Mouse (Mus musculus) forebrain, embryonic 11.5 days (tissue): ENCODE measurements around the gene Olfr202. TPM values are rescaled to one million over a fixed set of nuclear protein-coding genes. Genes with fewer than 3 reads are reported as not detected.
"Not testable (repeated sequence)": the region's sequence is repeated elsewhere in the genome, so short reads cannot be mapped to it uniquely, and the experiment has no call there.

Experiments
- ATAC-seq: fragments of 200-750 bp; cut with Nextera tagmentation; replicated peaks from 2 replicates; pipeline ENCODE4 v1.8.0; 2017; ENCODE audit warnings: moderate TSS enrichment; ENCODE audit not compliant: low FRiP score
- DNase-seq: peaks from one replicate; pipeline ENCODE4 v3.0.0-alpha.2; 2017; ENCODE audit warnings: low spot score
- H3K27ac ChIP-seq: fragments of 300-500 bp; sonication (generic); 2 replicates; pipeline ENCODE4 v1.5.1; 2014; ENCODE audit warnings: low read depth, low read length
- H3K27me3 ChIP-seq: fragments of 300-500 bp; sonication (generic); 2 replicates; pipeline ENCODE4 v1.6.1; 2014; ENCODE audit warnings: mild to moderate bottlenecking, low read length, mixed read lengths; ENCODE audit not compliant: control insufficient read depth, insufficient read depth
- H3K36me3 ChIP-seq: fragments of 300-500 bp; sonication (generic); 2 replicates; pipeline ENCODE4 v1.6.1; 2014; ENCODE audit warnings: mild to moderate bottlenecking, low read length, moderate library complexity, mixed read lengths; ENCODE audit not compliant: control insufficient read depth, insufficient read depth
- H3K4me1 ChIP-seq: fragments of 300-500 bp; sonication (generic); replicated peaks from 2 replicates; pipeline ENCODE4 v1.6.1; 2014; ENCODE audit warnings: low read length, mixed read lengths; ENCODE audit not compliant: control insufficient read depth, insufficient read depth
- H3K4me2 ChIP-seq: fragments of 300-500 bp; sonication (generic); 2 replicates; pipeline ENCODE4 v1.6.1; 2014; ENCODE audit warnings: low read depth, mild to moderate bottlenecking, low read length, moderate library complexity, mixed read lengths; ENCODE audit not compliant: severe bottlenecking
- H3K4me3 ChIP-seq: fragments of 300-500 bp; sonication (generic); 2 replicates; pipeline ENCODE4 v1.5.1; 2014; ENCODE audit warnings: low read depth, low read length
- H3K9ac ChIP-seq: fragments of 300-500 bp; sonication (generic); 2 replicates; pipeline ENCODE4 v1.6.1; 2014; ENCODE audit warnings: low read length
- H3K9me3 ChIP-seq: fragments of 300-500 bp; sonication (generic); 2 replicates; pipeline ENCODE4 v1.6.1; 2016; ENCODE audit warnings: low read length, mixed read lengths; ENCODE audit not compliant: control insufficient read depth
- WGBS: fragments of 180-500 bp; shearing (Covaris S2); extraction: QIAGEN DNeasy Blood & Tissue Kit; methylation state at CpG from one replicate; pipeline ENCODE4 v1.1.7; 2014; 5-methylcytosine and 5-hydroxymethylcytosine counted together
- polyA plus RNA-seq: library from polyadenylated mRNA; unstranded; fragments of >200 nt; fragmentation: Nextera tagmentation; extraction: Ambion mirVana; gene quantifications from 2 replicates; pipeline ENCODE4 v1.2.1, GENCODE M21; 2014

Gene Olfr202
- polyA plus RNA-seq: not detected in 2 replicates

DNA sequence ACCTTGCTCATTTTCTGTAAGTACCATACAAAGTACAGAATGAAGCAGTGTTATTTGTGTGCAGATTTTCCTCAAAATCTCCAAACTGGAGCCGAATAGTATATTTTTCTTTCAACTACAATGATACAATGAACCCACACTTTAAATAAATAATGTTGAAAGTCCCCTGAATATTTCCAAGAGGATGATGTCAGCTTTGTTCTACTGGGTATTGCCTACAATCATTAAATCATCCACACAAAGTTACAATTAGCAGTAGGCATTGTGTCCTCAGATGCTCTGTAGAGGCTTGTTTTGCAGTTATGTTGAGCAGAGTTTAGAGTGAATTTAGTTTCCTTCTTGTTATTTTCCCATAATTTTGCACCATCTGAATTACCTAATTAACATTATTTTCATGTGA is at the start of gene Olfr202:
Olfr202 (minus strand) TSS at position 101 of the 400 bp plus-strand sequence.
- 84% methylated on average over 1 of the region's 1 CpGs for WGBS

DNA sequence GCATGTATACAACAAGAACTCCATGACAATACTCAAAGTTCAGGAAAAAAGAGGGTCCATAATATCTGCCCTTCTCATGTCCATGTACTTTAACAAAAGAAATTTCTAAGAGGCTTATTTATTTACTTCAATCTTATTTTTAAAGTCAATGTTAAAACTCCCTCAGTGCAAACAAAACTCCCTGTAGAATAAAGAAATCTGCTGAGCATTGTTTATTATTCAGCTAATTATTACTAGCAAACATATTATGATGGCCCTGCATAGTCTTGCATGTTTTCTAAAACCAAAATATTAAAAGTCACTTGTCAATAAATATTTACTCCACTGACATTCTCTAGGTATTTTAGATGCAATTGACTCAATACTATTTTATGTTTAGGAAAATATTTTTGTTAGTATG is 44.4 kb upstream of the Olfr202 start, which contains the start of gene Olfr205:
Olfr205 (minus strand) TSS at position 101 of the 400 bp plus-strand sequence.
- no peaks in the 10 kb centered on the region for H3K4me1 ChIP-seq
- H3K9ac ChIP-seq: no peak within 1 kb of the TSS
- H3K27me3 ChIP-seq: no peaks in the 10 kb centered on the region
- no peak within 1 kb of the TSS for H3K4me3 ChIP-seq
- H3K9me3 ChIP-seq: no peaks in the 10 kb centered on the region
- H3K27ac ChIP-seq: no peak within 1 kb of the TSS
- no peak within 1 kb of the TSS for H3K4me2 ChIP-seq
- H3K36me3 ChIP-seq: no peaks in the 10 kb centered on the region
- ATAC-seq (no peak), DNase-seq (no peak)

More for the DNA sequence above, at the start of gene Olfr202:
- ATAC-seq (no peak), DNase-seq (no peak)
- no peaks in the 10 kb centered on the region for H3K4me1 ChIP-seq
- H3K9ac ChIP-seq: no peak within 1 kb of the TSS
- no peaks in the 10 kb centered on the region for H3K27me3 ChIP-seq
- H3K9me3 ChIP-seq: no peaks in the 10 kb centered on the region
- H3K4me3 ChIP-seq: no peak within 1 kb of the TSS
- H3K36me3 ChIP-seq: no peaks in the 10 kb centered on the region
- H3K4me2 ChIP-seq: no peak within 1 kb of the TSS
- H3K27ac ChIP-seq: no peak within 1 kb of the TSS

DNA sequence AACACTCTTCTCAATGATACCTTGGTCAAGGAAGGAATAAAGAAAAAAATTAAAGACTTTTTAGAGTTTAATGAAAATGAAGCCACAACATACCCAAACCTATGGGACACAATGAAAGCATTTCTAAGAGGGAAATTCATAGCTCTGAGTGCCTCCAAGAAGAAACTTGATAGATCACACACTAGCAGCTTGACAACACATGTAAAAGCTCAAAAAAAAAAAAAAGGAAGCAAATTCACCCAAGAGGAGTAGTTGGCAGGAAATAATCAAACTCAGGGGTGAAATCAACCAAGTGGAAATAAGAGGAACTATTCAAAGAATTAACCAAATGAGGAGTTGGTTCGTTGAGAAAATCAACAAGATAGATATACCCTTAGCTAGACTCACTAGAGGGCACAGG is 36.7 kb upstream of the Olfr202 start:
- not testable (repeated sequence) for H3K4me2 ChIP-seq, H3K9ac ChIP-seq, H3K9me3 ChIP-seq, H3K27me3 ChIP-seq, H3K4me1 ChIP-seq, H3K27ac ChIP-seq, H3K36me3 ChIP-seq, ATAC-seq, H3K4me3 ChIP-seq, DNase-seq
- WGBS: 56% methylated on average over 1 of the region's 1 CpGs

DNA sequence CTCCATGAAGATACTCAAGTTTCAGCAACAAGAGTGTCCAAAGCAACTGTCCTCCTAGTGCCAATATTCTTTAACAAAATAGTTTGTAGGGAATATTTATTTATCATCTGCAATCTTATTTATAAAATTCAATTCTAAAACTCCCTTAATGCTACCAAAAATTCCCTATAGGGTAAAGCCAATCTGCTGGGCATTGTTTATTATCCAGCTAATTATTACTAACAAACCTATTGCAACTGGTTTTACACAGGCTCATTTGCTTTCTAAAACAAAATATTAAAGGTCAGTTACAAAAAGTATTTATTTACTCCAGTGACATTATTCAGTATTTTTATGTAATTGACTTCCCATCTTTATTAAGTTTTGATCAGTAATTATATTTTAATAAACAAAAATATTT is 31.6 kb upstream of the Olfr202 start, which contains the start of gene Olfr204:
Olfr204 (minus strand) TSS at position 101 of the 400 bp plus-strand sequence.
- no peaks in the 10 kb centered on the region for H3K9me3 ChIP-seq
- no peaks in the 10 kb centered on the region for H3K36me3 ChIP-seq
- no peak within 1 kb of the TSS for H3K27ac ChIP-seq
- no peaks in the 10 kb centered on the region for H3K4me1 ChIP-seq
- no peak within 1 kb of the TSS for H3K4me3 ChIP-seq
- H3K9ac ChIP-seq: no peak within 1 kb of the TSS
- H3K4me2 ChIP-seq: no peak within 1 kb of the TSS
- no peaks in the 10 kb centered on the region for H3K27me3 ChIP-seq
- DNase-seq: no peak
- no peak for ATAC-seq

DNA sequence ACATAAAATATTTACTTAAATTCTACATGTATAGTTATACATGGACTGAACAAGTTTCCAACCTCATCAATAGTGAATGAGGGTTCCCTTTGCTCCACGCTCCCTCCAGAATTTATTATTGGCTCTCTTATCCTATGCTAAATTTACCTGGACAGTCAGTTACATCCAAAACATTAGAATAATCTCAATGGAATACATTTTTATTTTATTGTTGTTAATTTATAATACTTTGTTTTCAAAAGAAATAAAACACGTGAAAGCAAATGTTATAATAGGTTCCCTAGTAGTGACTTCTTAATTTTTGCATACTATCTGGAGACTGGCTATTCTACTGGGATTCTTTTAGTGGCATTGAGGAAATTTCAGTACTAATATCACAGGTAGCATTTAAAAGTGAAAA is 12.0 kb upstream of the Olfr202 start, which contains the start of gene Olfr203:
Olfr203 (plus strand) TSS at position 301 of the 400 bp plus-strand sequence.
- H3K4me3 ChIP-seq: no peak within 1 kb of the TSS
- no peaks in the 10 kb centered on the region for H3K36me3 ChIP-seq
- 83% methylated on average over 2 of the region's 2 CpGs for WGBS
- H3K27me3 ChIP-seq: no peaks in the 10 kb centered on the region
- no peak for DNase-seq
- H3K27ac ChIP-seq: no peak within 1 kb of the TSS
- no peak within 1 kb of the TSS for H3K4me2 ChIP-seq
- H3K9ac ChIP-seq: no peak within 1 kb of the TSS
- no peaks in the 10 kb centered on the region for H3K4me1 ChIP-seq
- no peaks in the 10 kb centered on the region for H3K9me3 ChIP-seq
- no peak for ATAC-seq

DNA sequence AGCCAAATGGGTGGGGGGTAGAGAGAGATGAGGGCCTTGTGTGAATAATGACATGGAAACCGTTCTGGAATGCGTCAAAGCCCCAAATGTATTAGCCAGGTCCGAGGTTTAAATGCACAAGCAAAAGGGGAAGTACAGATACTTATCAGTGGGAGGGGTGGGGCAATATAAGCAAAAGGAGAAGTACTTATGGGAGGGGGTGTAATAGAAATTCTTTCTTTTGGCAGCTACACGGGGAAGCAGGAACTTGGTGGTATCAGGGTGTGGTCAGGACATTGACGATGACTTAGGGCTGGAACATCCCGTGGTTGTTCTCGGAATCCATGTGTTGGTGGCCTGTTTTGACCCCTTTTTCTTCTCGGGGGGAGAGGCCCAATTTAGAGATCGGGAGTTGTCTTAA is 983 bp upstream of the Olfr202 start:
- not testable (repeated sequence) for DNase-seq, H3K4me1 ChIP-seq, H3K27ac ChIP-seq, ATAC-seq, H3K9me3 ChIP-seq, H3K36me3 ChIP-seq, H3K9ac ChIP-seq, H3K4me2 ChIP-seq, H3K4me3 ChIP-seq, H3K27me3 ChIP-seq
- WGBS: 85% methylated on average over 9 of the region's 9 CpGs

DNA sequence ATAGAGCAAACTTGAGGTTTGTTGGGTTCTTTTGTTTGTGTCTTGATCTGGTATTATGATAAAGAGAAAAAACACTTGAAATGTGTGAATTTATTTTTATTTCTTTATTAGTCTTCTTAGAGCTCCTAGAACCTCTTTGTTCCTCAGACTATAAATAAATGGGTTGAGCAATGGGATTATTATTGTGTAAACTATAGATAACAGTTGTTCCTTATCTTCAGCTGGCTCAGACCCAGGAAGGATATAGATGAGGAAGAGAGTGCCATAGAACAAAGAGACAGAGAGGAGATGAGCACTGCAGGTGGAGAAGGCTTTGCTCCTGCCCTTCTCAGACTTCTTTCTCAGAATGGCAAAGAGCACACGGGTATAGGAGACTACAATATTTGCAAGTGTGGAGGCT is 3.1 kb downstream of the Olfr202 start:
- Histone ChIP-seq H3K36me3 (no peaks in the 10 kb centered on the region), H3K9me3 (no peaks in the 10 kb centered on the region), H3K4me2 (no peak overlapping the region), H3K27me3 (no peaks in the 10 kb centered on the region), H3K27ac (no peak overlapping the region), H3K4me3 (no peak overlapping the region), H3K4me1 (no peaks in the 10 kb centered on the region), H3K9ac (no peak overlapping the region)
- ATAC-seq (no peak), DNase-seq (no peak)
- 81% methylated on average over 1 of the region's 1 CpGs for WGBS

DNA sequence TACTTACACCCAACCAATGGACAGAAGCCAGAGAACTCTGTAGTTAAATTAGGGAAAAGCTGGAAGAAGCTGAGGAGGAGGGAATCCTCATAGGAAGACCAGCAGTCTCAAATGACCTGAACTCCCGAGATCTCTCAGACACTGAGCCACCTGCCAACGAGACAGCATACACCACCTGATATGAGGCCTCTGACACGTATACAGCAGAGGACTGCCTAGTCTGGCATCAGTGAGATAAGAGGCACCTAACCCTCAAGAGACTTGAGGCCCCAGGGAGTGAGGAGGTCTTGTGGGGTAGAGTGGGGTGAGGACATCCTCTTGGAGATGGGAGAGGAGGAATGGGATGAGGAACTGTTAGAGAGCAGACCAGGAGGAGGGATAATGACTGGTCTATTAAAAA is 6.1 kb downstream of the Olfr202 start:
- no peak; the same call in 1 of the 2 replicates for ATAC-seq
- 80% methylated on average over 3 of the region's 3 CpGs for WGBS

DNA sequence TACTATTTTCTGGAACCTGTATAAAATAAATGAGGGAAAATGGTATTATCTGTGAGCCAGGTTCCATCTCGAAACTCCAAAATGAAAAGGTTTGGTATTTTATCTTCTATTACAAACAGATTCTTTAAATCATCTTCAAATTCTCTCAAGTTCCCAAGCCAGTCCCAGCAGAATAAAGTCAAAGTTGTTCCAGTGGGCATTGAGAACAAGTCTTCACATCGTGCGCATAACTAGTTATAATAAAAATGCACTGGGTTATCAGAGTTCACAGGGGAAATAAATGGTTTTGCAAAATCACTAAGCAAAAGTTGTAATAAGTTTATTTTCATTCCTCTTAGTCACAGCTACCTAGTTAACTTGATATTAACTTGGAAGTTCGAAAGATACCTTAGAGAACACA is 14.1 kb downstream of the Olfr202 start, which contains the start of gene Olfr201:
Olfr201 (minus strand) TSS at position 101 of the 400 bp plus-strand sequence.
- H3K27ac ChIP-seq, H3K9ac ChIP-seq, H3K27me3 ChIP-seq, H3K4me2 ChIP-seq, H3K36me3 ChIP-seq, H3K4me3 ChIP-seq, ATAC-seq, H3K4me1 ChIP-seq, DNase-seq, H3K9me3 ChIP-seq: not testable (repeated sequence)
- 89% methylated on average over 4 of the region's 4 CpGs for WGBS

More for the DNA sequence above, 6.1 kb downstream of the Olfr202 start:
- no peak overlapping the region for H3K4me3 ChIP-seq
- H3K4me2 ChIP-seq: no peak overlapping the region
- H3K9me3 ChIP-seq: no peaks in the 10 kb centered on the region
- DNase-seq: no peak
- H3K27me3 ChIP-seq: no peaks in the 10 kb centered on the region
- no peaks in the 10 kb centered on the region for H3K4me1 ChIP-seq
- no peaks in the 10 kb centered on the region for H3K36me3 ChIP-seq
- H3K9ac ChIP-seq: no peak overlapping the region
- no peak overlapping the region for H3K27ac ChIP-seq
